Mouse (Mus musculus) heart, postnatal 0 days (tissue): Measurements from ENCODE around the gene Gm4307. TPM values are rescaled to one million over a fixed set of nuclear protein-coding genes. Genes with fewer than 3 reads are reported as not detected.
"Not testable (repeated sequence)": the region's sequence is repeated elsewhere in the genome, so short reads cannot be mapped to it uniquely, and the experiment has no call there.

Source experiments
- ATAC-seq: fragments of 200-750 bp; cut with Nextera tagmentation; 2 replicates; pipeline ENCODE4 v1.8.0; 2017; ENCODE audit warnings: low read depth, moderate number of reproducible peaks, moderate library complexity; ENCODE audit not compliant: insufficient read depth
- DNase-seq: peaks from one replicate; pipeline ENCODE4 v3.0.0-alpha.2; 2016; ENCODE audit warnings: low spot score
- H3K27ac ChIP-seq: fragments of 300-500 bp; sonication (generic); 2 replicates; pipeline ENCODE4 v1.5.1; 2014; ENCODE audit warnings: low read depth, mild to moderate bottlenecking
- H3K27me3 ChIP-seq: fragments of 300-500 bp; sonication (generic); 2 replicates; pipeline ENCODE4 v1.6.1; 2014; ENCODE audit warnings: low read length, mixed read lengths; ENCODE audit not compliant: control insufficient read depth, insufficient read depth
- H3K36me3 ChIP-seq: fragments of 300-500 bp; sonication (generic); replicated peaks from 2 replicates; pipeline ENCODE4 v1.6.1; 2014; ENCODE audit warnings: low read length, mixed read lengths; ENCODE audit not compliant: control insufficient read depth, insufficient read depth
- H3K4me1 ChIP-seq: fragments of 300-500 bp; sonication (generic); 2 replicates; pipeline ENCODE4 v1.6.1; 2014; ENCODE audit warnings: antibody characterized with exemption; ENCODE audit not compliant: control insufficient read depth, insufficient read depth
- H3K4me2 ChIP-seq: fragments of 300-500 bp; sonication (generic); 2 replicates; pipeline ENCODE4 v1.6.1; 2014; ENCODE audit warnings: low read depth, mild to moderate bottlenecking, low read length, moderate library complexity
- H3K4me3 ChIP-seq: fragments of 300-500 bp; sonication (generic); 2 replicates; pipeline ENCODE4 v1.5.1; 2014; ENCODE audit warnings: low read depth, low read length
- H3K9ac ChIP-seq: fragments of 300-500 bp; sonication (generic); replicated peaks from 2 replicates; pipeline ENCODE4 v1.6.1; 2014; ENCODE audit warnings: low read depth, low read length, mixed read lengths
- H3K9me3 ChIP-seq: fragments of 300-500 bp; sonication (generic); replicated peaks from 2 replicates; pipeline ENCODE4 v1.6.1; 2016; ENCODE audit warnings: low read length; ENCODE audit not compliant: control insufficient read depth
- WGBS: fragments of 180-500 bp; shearing (Covaris S2); extraction: QIAGEN DNeasy Blood & Tissue Kit; methylation state at CpG from one replicate; pipeline ENCODE4 v1.1.7; 2014; 5-methylcytosine and 5-hydroxymethylcytosine counted together
- polyA plus RNA-seq: library from polyadenylated mRNA; unstranded; fragments of >200 nt; fragmentation: Nextera tagmentation; extraction: Ambion mirVana; gene quantifications from 2 replicates; pipeline ENCODE4 v1.2.1, GENCODE M21; 2015
- total RNA-seq: library from RNA; depleted of rRNA; stranded (reverse); fragments of >200 nt; gene quantifications from 2 replicates; pipeline ENCODE4 v1.2.3, GENCODE M21; 2014; ENCODE audit warnings: low replicate concordance; rRNA removed

The Gm4307 gene
- total RNA-seq (not detected in 2 replicates), polyA plus RNA-seq (not detected in 2 replicates)

DNA sequence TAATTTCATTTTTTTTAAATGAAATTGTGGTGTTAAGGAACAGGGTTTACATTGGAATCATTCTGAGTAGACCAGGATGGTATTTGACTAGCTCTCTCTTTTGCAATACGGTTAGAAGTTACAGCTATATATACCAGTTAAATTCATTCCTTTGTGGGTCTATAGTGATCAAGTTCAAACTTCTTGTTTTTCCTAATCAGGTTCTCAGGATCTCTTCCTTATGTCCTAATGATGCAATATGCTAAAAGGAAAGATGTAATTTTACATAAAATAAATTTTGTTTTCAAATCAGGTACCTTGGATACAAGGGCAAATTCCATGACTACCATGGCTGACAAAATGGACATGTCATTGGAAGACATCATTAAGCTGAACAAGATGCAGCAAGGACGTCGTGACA, at the start of gene Gm4307:
Gene Gm4307 (plus strand): TSS at position 301 of the 400 bp plus-strand sequence.
- WGBS, result no CpG with 5 or more reads among the region's 3 CpGs
- not testable (repeated sequence) for ATAC-seq, H3K36me3 ChIP-seq, H3K9me3 ChIP-seq, H3K4me3 ChIP-seq, H3K27me3 ChIP-seq, H3K4me2 ChIP-seq, H3K27ac ChIP-seq, H3K9ac ChIP-seq, H3K4me1 ChIP-seq, DNase-seq

DNA sequence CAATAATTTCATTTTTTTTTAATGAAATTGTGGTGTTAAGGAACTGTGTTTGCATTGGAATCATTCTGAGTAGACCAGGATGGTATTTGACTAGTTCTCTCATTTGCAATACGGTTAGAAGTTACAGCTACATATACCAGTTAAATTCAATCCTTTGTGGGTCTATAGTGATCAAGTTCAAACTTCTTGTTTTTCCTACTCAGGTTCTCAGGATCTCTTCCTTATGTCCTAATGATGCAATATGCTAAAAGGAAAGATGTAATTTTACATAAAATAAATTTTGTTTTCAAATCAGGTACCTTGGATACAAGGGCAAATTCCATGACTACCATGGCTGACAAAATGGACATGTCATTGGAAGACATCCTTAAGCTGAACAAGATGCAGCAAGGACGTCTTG, 25.8 kb upstream of the Gm4307 start, which contains the start of gene Gm4301:
Gene Gm4301 (plus strand): TSS at position 301 of the 400 bp plus-strand sequence.
- DNase-seq, ATAC-seq: not testable (repeated sequence)
- no CpG with 5 or more reads among the region's 2 CpGs for WGBS

DNA sequence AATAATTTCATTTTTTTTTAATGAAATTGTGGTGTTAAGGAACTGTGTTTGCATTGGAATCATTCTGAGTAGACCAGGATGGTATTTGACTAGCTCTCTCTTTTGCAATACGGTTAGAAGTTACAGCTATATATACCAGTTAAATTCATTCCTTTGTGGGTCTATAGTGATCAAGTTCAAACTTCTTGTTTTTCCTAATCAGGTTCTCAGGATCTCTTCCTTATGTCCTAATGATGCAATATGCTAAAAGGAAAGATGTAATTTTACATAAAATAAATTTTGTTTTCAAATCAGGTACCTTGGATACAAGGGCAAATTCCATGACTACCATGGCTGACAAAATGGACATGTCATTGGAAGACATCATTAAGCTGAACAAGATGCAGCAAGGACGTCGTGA, 20.6 kb upstream of the Gm4307 start, which contains the start of gene Gm4302:
Gene Gm4302 (plus strand): TSS at position 301 of the 400 bp plus-strand sequence.
- H3K36me3 ChIP-seq, DNase-seq, H3K9me3 ChIP-seq, H3K9ac ChIP-seq, ATAC-seq, H3K27me3 ChIP-seq, H3K4me2 ChIP-seq, H3K4me3 ChIP-seq, H3K27ac ChIP-seq, H3K4me1 ChIP-seq: not testable (repeated sequence)
- WGBS, result no CpG with 5 or more reads among the region's 3 CpGs

More for the DNA sequence above, 25.8 kb upstream of the Gm4307 start, which contains the start of gene Gm4301:
- not testable (repeated sequence) for H3K27ac ChIP-seq, H3K4me2 ChIP-seq, H3K4me3 ChIP-seq, H3K36me3 ChIP-seq, H3K27me3 ChIP-seq, H3K9ac ChIP-seq, H3K4me1 ChIP-seq, H3K9me3 ChIP-seq

DNA sequence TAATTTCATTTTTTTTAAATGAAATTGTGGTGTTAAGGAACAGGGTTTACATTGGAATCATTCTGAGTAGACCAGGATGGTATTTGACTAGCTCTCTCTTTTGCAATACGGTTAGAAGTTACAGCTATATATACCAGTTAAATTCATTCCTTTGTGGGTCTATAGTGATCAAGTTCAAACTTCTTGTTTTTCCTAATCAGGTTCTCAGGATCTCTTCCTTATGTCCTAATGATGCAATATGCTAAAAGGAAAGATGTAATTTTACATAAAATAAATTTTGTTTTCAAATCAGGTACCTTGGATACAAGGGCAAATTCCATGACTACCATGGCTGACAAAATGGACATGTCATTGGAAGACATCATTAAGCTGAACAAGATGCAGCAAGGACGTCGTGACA, 15.5 kb upstream of the Gm4307 start, which contains the start of gene Gm4303:
Gene Gm4303 (plus strand): TSS at position 301 of the 400 bp plus-strand sequence.
- H3K27ac ChIP-seq, H3K27me3 ChIP-seq, H3K4me1 ChIP-seq, ATAC-seq, H3K36me3 ChIP-seq, H3K9me3 ChIP-seq, H3K4me2 ChIP-seq, H3K9ac ChIP-seq, DNase-seq, H3K4me3 ChIP-seq: not testable (repeated sequence)
- WGBS, result no CpG with 5 or more reads among the region's 3 CpGs

- H3K9me3 ChIP-seq, result not testable (repeated sequence)
- WGBS, result no CpG with 5 or more reads among the region's 3 CpGs
These were observed 10.3 kb upstream of the Gm4307 start, which contains the start of gene Gm4305 for GRCm38 (mm10) chr10:100350793-100351192. TSS of gene Gm4305 (plus strand) at chr10:100351093.

DNA sequence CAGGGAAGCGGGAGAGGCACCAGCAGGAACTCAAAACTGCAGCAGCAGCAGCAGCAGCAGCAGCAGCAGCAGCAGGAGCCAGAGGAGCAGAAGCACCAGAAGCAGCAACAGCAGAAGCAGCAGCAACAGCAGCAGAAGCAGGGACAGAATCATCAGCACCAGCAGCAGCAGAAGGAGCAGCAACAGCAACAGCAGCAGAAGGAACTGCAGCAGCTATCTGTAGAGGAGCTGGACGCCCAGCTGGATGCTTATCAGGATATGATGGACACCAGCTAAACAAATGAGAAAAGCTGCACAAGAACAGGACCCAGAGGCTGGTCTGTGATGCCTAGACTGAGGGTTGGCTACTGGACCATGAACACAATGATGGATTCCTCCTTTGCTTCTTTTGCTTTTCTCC, 4.3 kb upstream of the Gm4307 start:
- 14% methylated on average over 1 of the region's 2 CpGs for WGBS
- not testable (repeated sequence) for H3K9me3 ChIP-seq, H3K27me3 ChIP-seq, H3K9ac ChIP-seq, H3K4me3 ChIP-seq, H3K36me3 ChIP-seq, H3K27ac ChIP-seq, ATAC-seq, H3K4me2 ChIP-seq, DNase-seq, H3K4me1 ChIP-seq

More at GRCm38 (mm10) chr10:100350793-100351192, 10.3 kb upstream of the Gm4307 start, which contains the start of gene Gm4305:
- H3K36me3 ChIP-seq, H3K4me1 ChIP-seq, H3K9ac ChIP-seq, H3K4me3 ChIP-seq, H3K4me2 ChIP-seq, H3K27ac ChIP-seq, ATAC-seq, H3K27me3 ChIP-seq, DNase-seq: not testable (repeated sequence)

DNA sequence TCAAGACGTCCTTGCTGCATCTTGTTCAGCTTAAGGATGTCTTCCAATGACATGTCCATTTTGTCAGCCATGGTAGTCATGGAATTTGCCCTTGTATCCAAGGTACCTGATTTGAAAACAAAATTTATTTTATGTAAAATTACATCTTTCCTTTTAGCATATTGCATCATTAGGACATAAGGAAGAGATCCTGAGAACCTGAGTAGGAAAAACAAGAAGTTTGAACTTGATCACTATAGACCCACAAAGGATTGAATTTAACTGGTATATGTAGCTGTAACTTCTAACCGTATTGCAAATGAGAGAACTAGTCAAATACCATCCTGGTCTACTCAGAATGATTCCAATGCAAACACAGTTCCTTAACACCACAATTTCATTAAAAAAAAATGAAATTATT, 21.3 kb downstream of the Gm4307 start, which contains the start of gene Gm4312:
Gene Gm4312 (minus strand): TSS at position 101 of the 400 bp plus-strand sequence.
- H3K27me3 ChIP-seq, H3K9me3 ChIP-seq, H3K9ac ChIP-seq, DNase-seq, H3K4me1 ChIP-seq, H3K4me3 ChIP-seq, ATAC-seq, H3K27ac ChIP-seq, H3K36me3 ChIP-seq, H3K4me2 ChIP-seq: not testable (repeated sequence)
- WGBS, result no CpG with 5 or more reads among the region's 2 CpGs

DNA sequence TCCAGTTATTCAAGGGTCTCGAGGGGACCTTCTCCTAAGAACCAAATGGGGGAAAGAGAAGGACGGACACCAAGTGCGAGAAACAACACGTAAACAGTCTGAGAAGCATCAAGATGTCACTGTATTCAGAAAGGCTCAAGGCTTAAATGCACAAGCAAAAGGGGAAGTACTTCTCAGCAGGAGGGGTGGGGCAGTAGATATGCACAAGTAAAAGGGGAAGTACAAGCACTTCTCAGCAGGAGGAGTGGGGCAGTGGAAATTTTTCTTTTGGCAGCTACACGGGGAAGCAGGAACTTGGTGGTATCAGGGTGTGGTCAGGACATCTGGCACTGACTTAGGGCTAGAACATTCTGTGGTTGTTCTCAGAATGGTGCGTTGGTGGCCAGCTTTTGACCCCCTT, 41.2 kb downstream of the Gm4307 start:
- ATAC-seq, H3K36me3 ChIP-seq, H3K4me1 ChIP-seq, H3K4me3 ChIP-seq, H3K9ac ChIP-seq, DNase-seq, H3K4me2 ChIP-seq, H3K27me3 ChIP-seq, H3K27ac ChIP-seq, H3K9me3 ChIP-seq: not testable (repeated sequence)
- 73% methylated on average over 6 of the region's 6 CpGs for WGBS
